Mouse (Mus musculus) kidney, embryonic 16.5 days (tissue): ENCODE measurements at regions not wholly inside any gene's neighbourhood (a gene's known extent, or its start where the extent isn't known, plus 50 kb on each side); places are given as distances from the start of the nearest gene placed in this dataset.
A peak's percentile ranks its signal among the peaks of the same experiment; 100 is the strongest.

Experiments used
- ATAC-seq: fragments of 200-750 bp; cut with Nextera tagmentation; 2 replicates; pipeline ENCODE4 v1.8.0; 2017; ENCODE audit warnings: moderate TSS enrichment; ENCODE audit not compliant: low FRiP score, low TSS enrichment
- H3K27ac ChIP-seq: fragments of 300-500 bp; sonication (generic); 2 replicates; pipeline ENCODE4 v1.5.1; 2014; ENCODE audit warnings: low read length
- H3K27me3 ChIP-seq: fragments of 300-500 bp; sonication (generic); 2 replicates; pipeline ENCODE4 v1.6.1; 2014; ENCODE audit warnings: low read length, control low read depth, mixed read lengths; ENCODE audit not compliant: insufficient read depth
- H3K36me3 ChIP-seq: fragments of 300-500 bp; sonication (generic); 2 replicates; pipeline ENCODE4 v1.6.1; 2014; ENCODE audit warnings: low read length, control low read depth, mixed read lengths; ENCODE audit not compliant: insufficient read depth
- H3K4me1 ChIP-seq: fragments of 300-500 bp; sonication (generic); 2 replicates; pipeline ENCODE4 v1.6.1; 2014; ENCODE audit warnings: low read length, control low read depth, mixed read lengths; ENCODE audit not compliant: insufficient read depth
- H3K4me2 ChIP-seq: fragments of 300-500 bp; sonication (generic); replicated peaks from 2 replicates; pipeline ENCODE4 v1.6.1; 2014; ENCODE audit warnings: low read depth, low read length
- H3K4me3 ChIP-seq: fragments of 300-500 bp; sonication (generic); 2 replicates; pipeline ENCODE4 v1.5.1; 2014; ENCODE audit warnings: mild to moderate bottlenecking, low read length
- H3K9ac ChIP-seq: fragments of 300-500 bp; sonication (generic); replicated peaks from 2 replicates; pipeline ENCODE4 v1.6.1; 2014; ENCODE audit warnings: low read length
- H3K9me3 ChIP-seq: fragments of 300-500 bp; sonication (generic); 2 replicates; pipeline ENCODE4 v1.6.1; 2016; ENCODE audit warnings: low read length, control low read depth
- WGBS: fragments of 180-500 bp; shearing (Covaris S2); extraction: QIAGEN DNeasy Blood & Tissue Kit; methylation state at CpG from one replicate; pipeline ENCODE4 v1.1.7; 2014; 5-methylcytosine and 5-hydroxymethylcytosine counted together

GRCm38 (mm10) chr1:126971777-126972421 is 141.3 kb upstream of the Nckap5 start:
- H3K9ac ChIP-seq, result no peak overlapping the region
- no peak overlapping the region for H3K4me3 ChIP-seq
- no peaks in the 10 kb centered on the region for H3K9me3 ChIP-seq
- no peak for ATAC-seq
- 26% methylated on average over 10 of the region's 10 CpGs for WGBS
- H3K4me1 ChIP-seq, result no peaks in the 10 kb centered on the region
- no peak overlapping the region for H3K27ac ChIP-seq
- H3K36me3 ChIP-seq, result no peaks in the 10 kb centered on the region
- no peaks in the 10 kb centered on the region for H3K27me3 ChIP-seq
- H3K4me2 ChIP-seq, result no peak overlapping the region

- Histone ChIP-seq H3K36me3 (no peaks in the 10 kb centered on the region), H3K4me1 (no peaks in the 10 kb centered on the region), H3K27me3 (no peaks in the 10 kb centered on the region), H3K27ac (no peak overlapping the region), H3K4me3 (no peak overlapping the region), H3K4me2 (no peak overlapping the region), H3K9ac (no peak overlapping the region), H3K9me3 (no peaks in the 10 kb centered on the region)
- WGBS, result 70% methylated on average over 1 of the region's 1 CpGs
- no peak for ATAC-seq
Measured at GRCm38 (mm10) chr1:126971118-126971517, 140.5 kb upstream of the Nckap5 start.

- no peaks in the 10 kb centered on the region for H3K9me3 ChIP-seq
- H3K4me1 ChIP-seq, result no peaks in the 10 kb centered on the region
- no peak overlapping the region for H3K4me2 ChIP-seq
- no peak overlapping the region for H3K9ac ChIP-seq
- H3K4me3 ChIP-seq, result no peak overlapping the region
- H3K27me3 ChIP-seq, result no peaks in the 10 kb centered on the region
- no peak for ATAC-seq
- no peak overlapping the region for H3K27ac ChIP-seq
- H3K36me3 ChIP-seq, result no peaks in the 10 kb centered on the region
Measured at GRCm38 (mm10) chr1:126966394-126966793, 135.8 kb upstream of the Nckap5 start.

GRCm38 (mm10) chr1:126955839-126956720 is 125.5 kb upstream of the Nckap5 start:
- no peak for ATAC-seq
- H3K4me1 ChIP-seq, result no peaks in the 10 kb centered on the region
- H3K9me3 ChIP-seq, result no peaks in the 10 kb centered on the region
- H3K27ac ChIP-seq, result no peak overlapping the region
- 57% methylated on average over 12 of the region's 12 CpGs for WGBS
- H3K4me3 ChIP-seq, result no peak overlapping the region
- H3K27me3 ChIP-seq, result no peaks in the 10 kb centered on the region
- no peaks in the 10 kb centered on the region for H3K36me3 ChIP-seq
- no peak overlapping the region for H3K4me2 ChIP-seq
- no peak overlapping the region for H3K9ac ChIP-seq

GRCm38 (mm10) chr1:126947860-126948259 is 117.3 kb upstream of the Nckap5 start:
- H3K36me3 ChIP-seq, result no peaks in the 10 kb centered on the region
- WGBS, result 100% methylated on average over 1 of the region's 1 CpGs
- ATAC-seq, result no peak

GRCm38 (mm10) chr1:126932658-126933057 is 102.1 kb upstream of the Nckap5 start:
- no peak overlapping the region for H3K4me2 ChIP-seq
- H3K4me3 ChIP-seq, result no peak overlapping the region
- no peaks in the 10 kb centered on the region for H3K27me3 ChIP-seq
- 47% methylated on average over 4 of the region's 4 CpGs for WGBS
- no peak overlapping the region for H3K9ac ChIP-seq
- peaks cover 4% of the 10 kb centered on the region for H3K9me3 ChIP-seq
- H3K4me1 ChIP-seq, result no peaks in the 10 kb centered on the region
- ATAC-seq, result no peak
- no peak overlapping the region for H3K27ac ChIP-seq
- no peaks in the 10 kb centered on the region for H3K36me3 ChIP-seq

More at GRCm38 (mm10) chr1:126947860-126948259, 117.3 kb upstream of the Nckap5 start:
- no peaks in the 10 kb centered on the region for H3K27me3 ChIP-seq
- no peak overlapping the region for H3K9ac ChIP-seq
- H3K4me2 ChIP-seq, result no peak overlapping the region
- H3K4me3 ChIP-seq, result no peak overlapping the region
- peaks cover 2% of the 10 kb centered on the region; the same call in 1 of the 2 replicates for H3K9me3 ChIP-seq
- no peak overlapping the region for H3K27ac ChIP-seq
- H3K4me1 ChIP-seq, result no peaks in the 10 kb centered on the region

GRCm38 (mm10) chr1:126931754-126932153 is 101.2 kb upstream of the Nckap5 start:
- H3K4me3 ChIP-seq, result no peak overlapping the region
- H3K36me3 ChIP-seq, result no peaks in the 10 kb centered on the region
- no peaks in the 10 kb centered on the region for H3K27me3 ChIP-seq
- ATAC-seq, result peak; percentile 40; the same call in 1 of the 2 replicates
- 5% methylated on average over 6 of the region's 6 CpGs for WGBS
- H3K4me2 ChIP-seq, result no peak overlapping the region
- no peak overlapping the region for H3K27ac ChIP-seq
- no peaks in the 10 kb centered on the region for H3K4me1 ChIP-seq
- H3K9me3 ChIP-seq, result peaks cover 4% of the 10 kb centered on the region
- no peak overlapping the region for H3K9ac ChIP-seq

GRCm38 (mm10) chr1:126931093-126931492 is 100.5 kb upstream of the Nckap5 start:
- ATAC-seq, result no peak
- no peak overlapping the region for H3K4me3 ChIP-seq
- no peak overlapping the region for H3K9ac ChIP-seq
- 79% methylated on average over 10 of the region's 10 CpGs for WGBS
- H3K9me3 ChIP-seq, result no peaks in the 10 kb centered on the region
- H3K27me3 ChIP-seq, result no peaks in the 10 kb centered on the region
- no peak overlapping the region for H3K27ac ChIP-seq
- H3K4me2 ChIP-seq, result no peak overlapping the region
- no peaks in the 10 kb centered on the region for H3K4me1 ChIP-seq
- no peaks in the 10 kb centered on the region for H3K36me3 ChIP-seq

GRCm38 (mm10) chr1:126930611-126931010 is 100.0 kb upstream of the Nckap5 start:
- H3K4me3 ChIP-seq, result no peak overlapping the region
- no peak for ATAC-seq
- no peak overlapping the region for H3K27ac ChIP-seq
- H3K27me3 ChIP-seq, result no peaks in the 10 kb centered on the region
- no peak overlapping the region for H3K9ac ChIP-seq
- H3K9me3 ChIP-seq, result no peaks in the 10 kb centered on the region
- no peaks in the 10 kb centered on the region for H3K36me3 ChIP-seq
- 72% methylated on average over 14 of the region's 14 CpGs for WGBS
- H3K4me1 ChIP-seq, result no peaks in the 10 kb centered on the region
- no peak overlapping the region for H3K4me2 ChIP-seq

- Histone ChIP-seq H3K4me1 (no peaks in the 10 kb centered on the region), H3K9ac (no peak overlapping the region), H3K4me3 (no peak overlapping the region), H3K4me2 (no peak overlapping the region), H3K36me3 (no peaks in the 10 kb centered on the region), H3K27me3 (no peaks in the 10 kb centered on the region), H3K9me3 (no peaks in the 10 kb centered on the region), H3K27ac (no peak overlapping the region)
- WGBS, result 69% methylated on average over 4 of the region's 4 CpGs
- no peak for ATAC-seq
Measured at GRCm38 (mm10) chr1:126929666-126930065, 99.1 kb upstream of the Nckap5 start.
